Mouse (Mus musculus) liver, postnatal 0 days (tissue): ENCODE measurements around the gene Lysmd2. TPM values are rescaled to one million over a fixed set of nuclear protein-coding genes. Genes with fewer than 3 reads are reported as not detected.

Source experiments
- ATAC-seq: fragments of 200-750 bp; cut with Nextera tagmentation; 2 replicates; pipeline ENCODE4 v1.8.0; 2017; ENCODE audit warnings: mild to moderate bottlenecking, moderate library complexity
- DNase-seq: peaks from one replicate; pipeline ENCODE4 v3.0.0-alpha.2; 2016
- H3K27ac ChIP-seq: fragments of 300-500 bp; sonication (generic); 2 replicates; pipeline ENCODE4 v1.5.1; 2014; ENCODE audit warnings: antibody characterized with exemption, moderate library complexity, mild to moderate bottlenecking, low read depth
- H3K27me3 ChIP-seq: fragments of 300-500 bp; sonication (generic); 2 replicates; pipeline ENCODE4 v1.6.1; 2014; ENCODE audit warnings: low read length, control low read depth, mixed read lengths; ENCODE audit not compliant: insufficient read depth
- H3K36me3 ChIP-seq: fragments of 300-500 bp; sonication (generic); replicated peaks from 2 replicates; pipeline ENCODE4 v1.6.1; 2014; ENCODE audit warnings: mild to moderate bottlenecking, control low read depth, low read length, moderate library complexity, mixed read lengths; ENCODE audit not compliant: insufficient read depth
- H3K4me1 ChIP-seq: fragments of 300-500 bp; sonication (generic); 2 replicates; pipeline ENCODE4 v1.6.1; 2014; ENCODE audit warnings: antibody characterized with exemption, mild to moderate bottlenecking, control low read depth; ENCODE audit not compliant: insufficient read depth
- H3K4me2 ChIP-seq: fragments of 300-500 bp; sonication (generic); 2 replicates; pipeline ENCODE4 v1.6.1; 2014; ENCODE audit warnings: low read depth, mild to moderate bottlenecking, low read length, moderate library complexity, mixed read lengths
- H3K4me3 ChIP-seq: fragments of 300-500 bp; sonication (generic); 2 replicates; pipeline ENCODE4 v1.5.1; 2014; ENCODE audit warnings: low read depth, low read length
- H3K9ac ChIP-seq: fragments of 300-500 bp; sonication (generic); replicated peaks from 2 replicates; pipeline ENCODE4 v1.6.1; 2014; ENCODE audit warnings: mild to moderate bottlenecking, moderate library complexity
- H3K9me3 ChIP-seq: fragments of 300-500 bp; sonication (generic); 2 replicates; pipeline ENCODE4 v1.6.1; 2016; ENCODE audit warnings: mild to moderate bottlenecking, control low read depth, low read length, mixed read lengths
- CTCF ChIP-seq: sonication (generic); IDR thresholded peaks from 2 replicates; pipeline ENCODE4 v1.5.1; 2016; ENCODE audit warnings: antibody characterized with exemption, low read depth
- EP300 ChIP-seq: IDR thresholded peaks from 2 replicates; pipeline ENCODE4 v1.6.1; 2016; ENCODE audit warnings: antibody characterized with exemption, low read depth, mild to moderate bottlenecking
- WGBS: fragments of 180-500 bp; shearing (Covaris S2); extraction: QIAGEN DNeasy Blood & Tissue Kit; methylation state at CpG from one replicate; pipeline ENCODE4 v1.1.7; 2014; ENCODE audit not compliant: insufficient replicate concordance; 5-methylcytosine and 5-hydroxymethylcytosine counted together
- polyA plus RNA-seq: library from polyadenylated mRNA; unstranded; fragments of >200 nt; fragmentation: Nextera tagmentation; extraction: Ambion mirVana; gene quantifications from 2 replicates; pipeline ENCODE4 v1.2.1, GENCODE M21; 2015

Lysmd2 gene
- polyA plus RNA-seq, 1 experiment from 2014 or later: 3.9 TPM

GRCm38 (mm10) chr9:75624983-75625555 is 472 bp upstream of the Lysmd2 start:
- peak overlapping the region; percentile 57 for H3K9ac ChIP-seq
- TF ChIP-seq EP300: no peak
- no peak for TF ChIP-seq CTCF
- peaks cover 25% of the 10 kb centered on the region for H3K27me3 ChIP-seq
- peak overlapping the region; percentile 89 for H3K4me2 ChIP-seq
- H3K9me3 ChIP-seq: no peaks in the 10 kb centered on the region
- H3K27ac ChIP-seq: no peak overlapping the region
- H3K4me1 ChIP-seq: peaks cover 4% of the 10 kb centered on the region; the same call in 1 of the 2 replicates
- peak overlapping the region; percentile 60 for H3K4me3 ChIP-seq
- DNase-seq (no peak), ATAC-seq (no peak)
- no peaks in the 10 kb centered on the region for H3K36me3 ChIP-seq
- 19% methylated on average over 18 of the region's 18 CpGs for WGBS

GRCm38 (mm10) chr9:75626308-75626604 is 715 bp downstream of the Lysmd2 start:
- peaks cover 25% of the 10 kb centered on the region for H3K27me3 ChIP-seq
- peaks cover 4% of the 10 kb centered on the region; the same call in 1 of the 2 replicates for H3K4me1 ChIP-seq
- WGBS: 1% methylated on average over 14 of the region's 14 CpGs
- H3K4me3 ChIP-seq: peak overlapping the region; percentile 60
- DNase-seq: no peak
- ATAC-seq: peak; percentile 87
- peak overlapping the region; percentile 89 for H3K4me2 ChIP-seq
- no peaks in the 10 kb centered on the region for H3K9me3 ChIP-seq
- no peaks in the 10 kb centered on the region for H3K36me3 ChIP-seq
- TF ChIP-seq CTCF: no peak
- TF ChIP-seq EP300: no peak
- peak overlapping the region; percentile 60; the same call in 1 of the 2 replicates for H3K27ac ChIP-seq
- H3K9ac ChIP-seq: peak overlapping the region; percentile 57

DNA sequence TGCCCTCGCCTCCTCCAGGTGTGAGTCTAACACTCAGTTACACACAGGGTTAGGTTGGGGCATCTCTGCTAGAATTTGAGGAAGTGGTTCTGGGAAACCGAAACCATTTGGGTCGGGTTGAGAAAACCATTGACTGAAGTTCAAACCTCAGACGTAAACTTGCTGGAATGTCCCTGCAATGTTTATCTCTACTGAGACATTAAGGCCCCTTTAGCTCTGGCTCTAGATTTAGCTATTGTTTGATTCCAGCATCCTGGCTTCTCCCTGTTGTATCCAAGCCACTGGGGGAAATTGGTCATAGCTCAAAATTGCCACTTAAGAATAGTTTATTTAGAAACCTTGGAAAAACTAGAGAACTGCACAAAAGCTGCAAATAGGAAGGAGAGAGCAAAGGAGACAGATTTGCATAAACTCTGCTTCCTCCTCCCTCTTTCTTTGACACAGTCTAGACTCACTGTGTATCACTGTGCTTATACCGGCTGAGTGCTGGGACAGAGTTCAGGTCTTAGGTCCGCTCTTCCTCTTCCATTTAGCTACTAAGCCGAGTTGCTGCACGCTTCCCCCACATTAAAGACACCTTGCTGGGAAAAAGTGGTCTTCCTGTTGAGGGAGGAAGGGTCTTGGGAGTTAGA is 5.4 kb downstream of the Lysmd2 start:
- Histone ChIP-seq H3K27ac (no peak overlapping the region), H3K4me1 (no peaks in the 10 kb centered on the region), H3K9me3 (no peaks in the 10 kb centered on the region), H3K9ac (no peak overlapping the region), H3K27me3 (peaks cover 11% of the 10 kb centered on the region), H3K36me3 (no peaks in the 10 kb centered on the region), H3K4me2 (no peak overlapping the region), H3K4me3 (no peak overlapping the region)
- DNase-seq (no peak), ATAC-seq (no peak)
- 62% methylated on average over 8 of the region's 8 CpGs for WGBS
- TF ChIP-seq EP300 (no peak), CTCF (no peak)

DNA sequence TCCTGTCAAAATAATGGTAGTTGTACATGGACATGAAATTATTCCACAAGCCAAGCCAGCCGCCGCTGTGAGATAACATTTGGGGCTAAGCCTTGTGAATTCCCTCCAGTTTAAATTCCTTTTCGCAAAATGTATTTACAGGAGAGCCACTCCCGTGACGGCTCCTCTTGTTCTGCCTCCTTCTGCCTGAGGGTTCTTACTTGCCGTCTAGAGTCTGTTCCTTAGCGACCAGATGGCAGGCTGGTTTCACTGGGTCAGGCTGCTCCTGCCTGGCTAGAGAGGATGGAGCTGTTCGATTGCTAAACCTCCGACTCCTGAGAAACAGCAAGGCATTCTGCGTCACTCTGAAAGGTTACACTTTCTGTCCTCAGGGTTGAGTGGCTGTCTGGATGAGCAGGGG is 6.6 kb downstream of the Lysmd2 start:
- Histone ChIP-seq H3K4me2 (no peak overlapping the region), H3K4me3 (no peak overlapping the region), H3K36me3 (no peaks in the 10 kb centered on the region), H3K9me3 (no peaks in the 10 kb centered on the region), H3K9ac (no peak overlapping the region), H3K4me1 (no peaks in the 10 kb centered on the region), H3K27me3 (no peaks in the 10 kb centered on the region), H3K27ac (no peak overlapping the region)
- TF ChIP-seq EP300: no peak
- no peak for TF ChIP-seq CTCF
- DNase-seq: no peak
- WGBS: 72% methylated on average over 10 of the region's 10 CpGs
- no peak for ATAC-seq

- H3K9ac ChIP-seq: no peak overlapping the region
- no peaks in the 10 kb centered on the region for H3K36me3 ChIP-seq
- H3K9me3 ChIP-seq: no peaks in the 10 kb centered on the region
- no peaks in the 10 kb centered on the region for H3K27me3 ChIP-seq
- DNase-seq (peak; percentile 25), ATAC-seq (no peak)
- H3K27ac ChIP-seq: no peak overlapping the region
- H3K4me1 ChIP-seq: no peaks in the 10 kb centered on the region
- peak; percentile 56 for TF ChIP-seq CTCF
- TF ChIP-seq EP300: no peak
- H3K4me3 ChIP-seq: no peak overlapping the region
- no peak overlapping the region for H3K4me2 ChIP-seq
- 35% methylated on average over 1 of the region's 1 CpGs for WGBS
Measured at GRCm38 (mm10) chr9:75632902-75633301, 7.4 kb downstream of the Lysmd2 start.

GRCm38 (mm10) chr9:75633603-75634002 is 8.1 kb downstream of the Lysmd2 start:
- Histone ChIP-seq H3K9ac (no peak overlapping the region), H3K4me3 (no peak overlapping the region), H3K27ac (no peak overlapping the region), H3K27me3 (no peaks in the 10 kb centered on the region), H3K9me3 (no peaks in the 10 kb centered on the region), H3K36me3 (no peaks in the 10 kb centered on the region), H3K4me2 (no peak overlapping the region), H3K4me1 (no peaks in the 10 kb centered on the region)
- TF ChIP-seq CTCF (no peak), EP300 (no peak)
- DNase-seq: no peak
- ATAC-seq: no peak
- 84% methylated on average over 8 of the region's 8 CpGs for WGBS
